Mouse (Mus musculus) cerebellum, adult 2 months (tissue): ENCODE results near the gene Ten1. TPM values are rescaled to one million over a fixed set of nuclear protein-coding genes. Genes with fewer than 3 reads are reported as not detected.

Source experiments
- DNase-seq, 2 experiments: peaks; one replicate each; pipeline ENCODE4 v3.0.0; 2021
- H3K27ac ChIP-seq: fragments of 200-500 bp; 2 replicates; pipeline ENCODE4 v1.5.1; 2012; ENCODE audit warnings: low read length, control low read depth, inconsistent platforms; ENCODE audit not compliant: insufficient read depth
- H3K27me3 ChIP-seq: fragments of 200-500 bp; 2 replicates; pipeline ENCODE4 v1.6.1; 2012; ENCODE audit warnings: inconsistent platforms, mild to moderate bottlenecking, low read length, moderate library complexity; ENCODE audit not compliant: control insufficient read depth, insufficient read depth
- H3K4me1 ChIP-seq: fragments of 200-500 bp; 2 replicates; pipeline ENCODE4 v1.6.1; 2011; ENCODE audit warnings: low read length; ENCODE audit not compliant: control insufficient read depth, insufficient read depth
- H3K4me3 ChIP-seq: fragments of 200-500 bp; replicated peaks from 2 replicates; pipeline ENCODE3; 2011; ENCODE audit warnings: mild to moderate bottlenecking, low read depth, low read length, control low read depth; ENCODE audit not compliant: insufficient read depth
- CTCF ChIP-seq: fragments of 200-500 bp; IDR thresholded peaks from 2 replicates; pipeline ENCODE4 v1.5.1; 2011; ENCODE audit warnings: low read depth, mild to moderate bottlenecking, control low read depth, low read length, moderate library complexity, borderline replicate concordance; ENCODE audit not compliant: insufficient read depth
- POLR2A ChIP-seq: fragments of 200-500 bp; IDR thresholded peaks from 2 replicates; pipeline ENCODE4 v1.6.1; 2011; ENCODE audit warnings: low read length, control low read depth, borderline replicate concordance; ENCODE audit not compliant: insufficient read depth
- WGBS: fragments of 180-500 bp; shearing (Covaris S2); methylation state at CpG from one replicate; pipeline ENCODE4 v1.1.7; 2018; 5-methylcytosine and 5-hydroxymethylcytosine counted together
- polyA plus RNA-seq: library from polyadenylated mRNA; depleted of rRNA; stranded (reverse); fragments of >200 nt; gene quantifications from 2 replicates; pipeline ENCODE4 v1.2.3, GENCODE M21; 2012

Gene Ten1
- polyA plus RNA-seq, 1 experiment = 56.8 TPM

GRCm38 (mm10) chr11:116213877-116214510 is 15.3 kb downstream of the Ten1 start:
- DNase-seq = no peak
- Histone ChIP-seq H3K27ac (no peak overlapping the region), H3K27me3 (no peaks in the 10 kb centered on the region), H3K4me1 (peaks cover 6% of the 10 kb centered on the region; the same call in 1 of the 2 replicates), H3K4me3 (no peak overlapping the region)
- WGBS = 85% methylated on average over 13 of the region's 13 CpGs
- TF ChIP-seq POLR2A = no peak
- no peak for TF ChIP-seq CTCF

- no peak for DNase-seq
- Histone ChIP-seq H3K27me3 (no peaks in the 10 kb centered on the region), H3K27ac (no peak overlapping the region), H3K4me3 (no peak overlapping the region), H3K4me1 (peaks cover 6% of the 10 kb centered on the region; the same call in 1 of the 2 replicates)
- TF ChIP-seq POLR2A (no peak), CTCF (no peak)
- 80% methylated on average over 7 of the region's 7 CpGs for WGBS
Measured at GRCm38 (mm10) chr11:116215181-116215580, 16.5 kb downstream of the Ten1 start.

GRCm38 (mm10) chr11:116215991-116216390 is 17.3 kb downstream of the Ten1 start:
- Histone ChIP-seq H3K4me1 (peaks cover 6% of the 10 kb centered on the region; the same call in 1 of the 2 replicates), H3K4me3 (no peak overlapping the region), H3K27ac (no peak overlapping the region), H3K27me3 (no peaks in the 10 kb centered on the region)
- no peak for TF ChIP-seq CTCF
- TF ChIP-seq POLR2A = no peak
- 94% methylated on average over 6 of the region's 6 CpGs for WGBS
- DNase-seq = no peak

- 82% methylated on average over 11 of the region's 11 CpGs for WGBS
Measured at GRCm38 (mm10) chr11:116216549-116216948, 17.9 kb downstream of the Ten1 start.

GRCm38 (mm10) chr11:116218263-116218662 is 19.6 kb downstream of the Ten1 start:
- no peak for TF ChIP-seq POLR2A
- TF ChIP-seq CTCF = no peak
- H3K27ac ChIP-seq = no peak overlapping the region
- 80% methylated on average over 2 of the region's 2 CpGs for WGBS

More at GRCm38 (mm10) chr11:116216549-116216948, 17.9 kb downstream of the Ten1 start:
- no peaks in the 10 kb centered on the region for H3K27me3 ChIP-seq
- no peak for TF ChIP-seq POLR2A
- no peak for TF ChIP-seq CTCF
- H3K4me1 ChIP-seq = peaks cover 6% of the 10 kb centered on the region; the same call in 1 of the 2 replicates
- no peak overlapping the region for H3K27ac ChIP-seq
- DNase-seq = no peak
- H3K4me3 ChIP-seq = no peak overlapping the region

GRCm38 (mm10) chr11:116218737-116219400 is 20.2 kb downstream of the Ten1 start:
- Histone ChIP-seq H3K27me3 (peaks cover 6% of the 10 kb centered on the region; the same call in 1 of the 2 replicates), H3K4me1 (peaks cover 6% of the 10 kb centered on the region), H3K27ac (no peak overlapping the region), H3K4me3 (no peak overlapping the region)
- 24% methylated on average over 7 of the region's 7 CpGs for WGBS
- DNase-seq = peak; percentile 46 to 59
- TF ChIP-seq CTCF (no peak), POLR2A (no peak)

More at GRCm38 (mm10) chr11:116218263-116218662, 19.6 kb downstream of the Ten1 start:
- H3K4me1 ChIP-seq = peaks cover 6% of the 10 kb centered on the region
- H3K4me3 ChIP-seq = no peak overlapping the region
- peaks cover 6% of the 10 kb centered on the region; the same call in 1 of the 2 replicates for H3K27me3 ChIP-seq
- DNase-seq = no peak

- 30% methylated on average over 4 of the region's 4 CpGs for WGBS
- Histone ChIP-seq H3K4me1 (peaks cover 6% of the 10 kb centered on the region), H3K27me3 (peaks cover 6% of the 10 kb centered on the region; the same call in 1 of the 2 replicates), H3K27ac (no peak overlapping the region), H3K4me3 (no peak overlapping the region)
- peak; percentile 43 to 44 for DNase-seq
- TF ChIP-seq CTCF = peak; percentile 59; the same call in 1 of the 2 replicates
- no peak for TF ChIP-seq POLR2A
Measured at GRCm38 (mm10) chr11:116219885-116220284, 21.2 kb downstream of the Ten1 start.
